Mouse (Mus musculus): ENCODE results near the gene Gm49450. TPM values are rescaled to one million over a fixed set of nuclear protein-coding genes. Genes with fewer than 3 reads are reported as not detected.
"Not testable (repeated sequence)": the region's sequence is repeated elsewhere in the genome, so short reads cannot be mapped to it uniquely, and the experiment has no call there.

The Gm49450 gene
- polyA plus RNA-seq, 1 experiment from 2014 or later: not detected

DNA sequence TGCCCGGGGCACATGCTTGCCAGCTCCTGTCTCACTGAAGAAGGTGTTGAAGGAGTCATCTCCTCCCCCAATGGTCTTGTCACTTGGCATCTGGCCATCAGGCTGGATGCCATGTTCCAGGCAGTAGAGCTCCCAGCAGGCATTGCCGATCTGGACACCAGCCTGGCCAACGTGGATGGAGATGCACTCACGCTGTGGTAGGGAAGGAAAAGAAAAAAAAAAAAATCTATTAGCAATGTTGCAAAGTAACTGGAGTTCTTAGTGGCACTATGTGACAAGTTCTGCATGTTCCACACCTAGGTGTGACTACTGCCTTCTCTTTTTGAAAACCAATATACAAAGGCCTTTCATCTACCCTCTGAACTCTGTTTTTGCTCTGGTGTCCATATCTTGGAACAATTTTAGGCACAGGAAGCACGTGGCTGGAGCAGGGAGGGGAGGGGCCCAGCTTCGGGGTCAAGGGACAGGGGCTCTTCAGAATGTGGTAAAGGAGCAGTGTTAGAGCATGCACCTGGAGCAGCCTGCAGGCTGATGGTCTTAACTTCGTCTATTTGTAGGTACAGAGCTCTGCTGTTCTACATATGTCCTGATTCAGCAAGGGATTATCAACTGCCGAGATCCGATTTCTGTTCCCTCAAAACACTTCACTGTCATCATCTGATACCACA, 20.2 kb downstream of the Gm49450 start:
- not testable (repeated sequence) for ATAC-seq (replicated peaks; ENCODE audit: insufficient number of reproducible peaks, insufficient read depth, low FRiP score, low read depth); H3K27me3 ChIP-seq; H3K9me3 ChIP-seq (replicated peaks); H3K36me3 ChIP-seq
- Histone ChIP-seq H3K4me1 (replicated peaks) (peaks cover 23% of the 10 kb centered on the region), H3K9ac (peak overlapping the region; percentile 97), H3K4me3 (peak overlapping the region; percentile 93), H3K4me2 (peak overlapping the region; percentile 93), H3K27ac (peak overlapping the region; percentile 100)
- 4% methylated on average over 8 of the region's 9 CpGs for WGBS

DNA sequence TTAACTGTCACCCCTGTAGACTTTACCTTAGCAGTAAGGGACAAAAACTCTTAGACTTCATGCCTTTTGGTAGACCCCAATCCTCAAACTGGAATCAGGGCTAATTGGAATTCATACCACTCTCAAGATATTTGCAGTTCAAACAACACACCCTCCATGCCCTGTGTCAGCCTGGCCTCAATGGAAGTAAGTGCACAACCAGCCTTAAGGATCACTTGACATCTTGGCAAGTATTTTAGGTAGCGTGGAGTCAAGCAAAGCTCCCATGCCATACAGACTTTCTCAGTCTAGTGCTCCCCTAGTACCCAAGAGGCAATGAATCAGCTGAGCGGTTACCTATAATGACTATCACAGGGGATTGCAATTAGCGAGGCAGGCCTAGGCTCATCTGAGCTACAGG, 22.4 kb downstream of the Gm49450 start:
- H3K9ac ChIP-seq: no peak overlapping the region
- H3K27me3 ChIP-seq: no peaks in the 10 kb centered on the region
- WGBS: 75% methylated on average over 3 of the region's 3 CpGs
- H3K4me3 ChIP-seq: no peak overlapping the region
- no peak for ATAC-seq (replicated peaks; ENCODE audit: insufficient number of reproducible peaks, insufficient read depth, low FRiP score, low read depth)
- peaks cover 23% of the 10 kb centered on the region for H3K4me1 ChIP-seq (replicated peaks)
- no peaks in the 10 kb centered on the region for H3K9me3 ChIP-seq (replicated peaks)
- no peak overlapping the region for H3K27ac ChIP-seq
- no peak overlapping the region for H3K4me2 ChIP-seq
- H3K36me3 ChIP-seq: peaks cover 6% of the 10 kb centered on the region

DNA sequence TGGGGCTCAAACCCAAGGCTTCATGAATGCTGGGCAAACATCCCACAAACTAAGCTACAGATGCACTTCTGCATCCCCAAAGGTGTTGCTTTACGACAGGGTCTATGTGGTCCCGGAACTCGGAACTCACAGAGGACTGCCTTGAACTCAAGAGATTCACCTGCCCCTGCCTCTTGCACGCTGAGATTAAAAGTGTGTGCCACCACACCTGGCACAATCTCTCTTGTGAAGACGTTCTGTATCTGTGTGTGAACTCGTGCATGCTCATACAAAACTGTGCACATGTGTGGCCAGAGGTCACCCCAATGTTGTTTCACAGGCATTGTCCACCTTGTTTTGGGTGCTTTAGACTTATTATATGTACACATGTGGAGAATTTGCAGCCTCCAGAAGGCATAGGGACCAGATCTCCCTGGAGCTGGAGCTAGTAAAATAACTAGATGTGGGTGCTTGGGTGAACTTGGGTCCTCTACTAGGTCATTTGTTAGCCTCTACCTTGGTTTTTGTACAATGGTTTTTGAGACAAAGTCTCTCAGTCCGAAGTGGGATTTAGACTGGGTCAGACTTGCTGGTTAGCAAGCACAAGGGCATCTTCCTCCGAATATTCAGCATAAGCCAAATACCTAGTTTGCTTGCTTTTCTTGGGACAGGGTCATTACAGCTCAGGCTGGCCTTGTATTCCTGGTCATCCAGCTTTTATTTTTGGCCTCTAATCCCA, 23.2 kb downstream of the Gm49450 start:
- H3K4me3 ChIP-seq: no peak overlapping the region
- no peaks in the 10 kb centered on the region for H3K27me3 ChIP-seq
- H3K9ac ChIP-seq: no peak overlapping the region
- no peaks in the 10 kb centered on the region for H3K9me3 ChIP-seq (replicated peaks)
- peak overlapping the region; percentile 22; the same call in 1 of the 2 replicates for H3K27ac ChIP-seq
- ATAC-seq (replicated peaks; ENCODE audit: insufficient number of reproducible peaks, insufficient read depth, low FRiP score, low read depth): no peak
- H3K36me3 ChIP-seq: peaks cover 6% of the 10 kb centered on the region
- no peak overlapping the region for H3K4me2 ChIP-seq
- 52% methylated on average over 8 of the region's 8 CpGs for WGBS
- peaks cover 15% of the 10 kb centered on the region for H3K4me1 ChIP-seq (replicated peaks)

DNA sequence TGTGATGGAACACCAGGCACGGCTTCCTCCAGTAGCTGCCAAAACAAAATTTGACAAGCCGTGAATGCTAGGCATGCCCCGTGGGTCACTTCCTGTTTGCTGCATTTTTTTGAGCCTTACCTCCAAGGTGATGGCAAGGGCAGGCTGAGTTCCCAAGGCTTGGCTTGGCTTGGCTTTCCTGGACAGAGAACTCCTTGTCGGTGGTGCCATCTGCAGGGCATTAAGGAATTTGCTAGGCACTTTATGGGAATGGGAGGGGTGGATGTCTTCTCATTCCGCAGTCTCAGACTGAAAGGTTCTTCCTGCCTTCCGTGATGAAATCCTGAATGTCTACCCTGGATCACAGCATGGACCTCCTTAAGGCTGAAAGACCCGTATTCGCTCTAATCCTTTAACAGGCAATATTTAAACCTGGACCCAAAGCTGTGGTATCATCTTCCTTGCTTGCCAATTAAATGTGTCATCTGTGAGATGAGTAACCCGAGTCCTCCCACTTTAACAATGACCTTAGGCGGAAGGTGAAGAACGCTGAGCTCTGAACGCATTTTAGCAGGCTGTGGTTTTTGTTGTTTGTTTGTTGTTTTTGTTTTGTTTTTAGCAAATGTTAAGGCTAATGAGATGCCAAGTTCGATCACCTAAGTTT, 24.6 kb downstream of the Gm49450 start:
- peaks cover 6% of the 10 kb centered on the region for H3K36me3 ChIP-seq
- no peak overlapping the region for H3K9ac ChIP-seq
- no peaks in the 10 kb centered on the region for H3K27me3 ChIP-seq
- no peak overlapping the region for H3K4me3 ChIP-seq
- H3K9me3 ChIP-seq (replicated peaks): no peaks in the 10 kb centered on the region
- H3K4me2 ChIP-seq: no peak overlapping the region
- H3K4me1 ChIP-seq (replicated peaks): peaks cover 11% of the 10 kb centered on the region
- WGBS: 16% methylated on average over 13 of the region's 13 CpGs
- ATAC-seq (replicated peaks; ENCODE audit: insufficient number of reproducible peaks, insufficient read depth, low FRiP score, low read depth): peak; percentile 70
- H3K27ac ChIP-seq: peak overlapping the region; percentile 54

DNA sequence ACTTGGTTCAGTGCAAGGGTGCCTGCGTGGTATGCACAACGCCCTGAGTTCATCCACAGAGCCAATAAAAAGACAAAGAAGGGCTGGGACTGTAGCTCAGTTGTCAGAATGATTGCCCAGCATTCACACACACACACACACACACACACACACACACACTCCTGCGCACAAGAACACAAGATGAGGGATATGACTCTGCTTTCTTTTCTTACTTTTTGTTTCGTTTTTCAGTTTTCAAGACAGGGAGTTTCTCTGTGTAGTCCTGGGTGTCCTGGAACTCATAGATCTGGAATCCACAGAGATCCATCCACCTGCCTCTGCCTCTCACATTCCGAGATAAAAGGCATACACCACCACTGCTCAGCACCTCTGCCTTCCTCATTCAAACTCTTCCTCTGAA, 25.8 kb downstream of the Gm49450 start:
- no peak overlapping the region for H3K9ac ChIP-seq
- H3K4me3 ChIP-seq: no peak overlapping the region
- no peak overlapping the region for H3K27ac ChIP-seq
- H3K4me2 ChIP-seq: no peak overlapping the region
- no peak for ATAC-seq (replicated peaks; ENCODE audit: insufficient number of reproducible peaks, insufficient read depth, low FRiP score, low read depth)
- 77% methylated on average over 5 of the region's 5 CpGs for WGBS
- H3K27me3 ChIP-seq: no peaks in the 10 kb centered on the region
- H3K36me3 ChIP-seq: peaks cover 6% of the 10 kb centered on the region
- H3K9me3 ChIP-seq (replicated peaks): no peaks in the 10 kb centered on the region
- peaks cover 7% of the 10 kb centered on the region for H3K4me1 ChIP-seq (replicated peaks)

DNA sequence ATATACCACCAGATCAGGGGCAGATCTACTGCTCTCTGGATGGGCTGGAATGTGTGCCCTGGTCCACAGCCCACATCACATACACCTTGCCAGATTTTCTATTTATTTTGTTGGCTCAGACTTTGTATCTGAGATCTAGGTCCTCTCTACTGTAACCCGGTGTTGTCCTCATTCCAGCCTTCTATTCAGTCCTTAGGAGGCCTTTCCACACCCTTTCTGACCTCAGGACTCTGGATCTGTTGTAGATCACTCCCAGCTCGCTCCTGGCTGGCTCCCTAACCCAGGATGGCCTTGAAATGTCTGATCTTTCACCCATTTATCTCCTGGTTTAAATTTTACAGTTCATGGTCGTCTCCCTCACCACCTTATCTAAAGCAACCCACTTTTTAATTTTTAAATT, 28.7 kb downstream of the Gm49450 start:
- no peaks in the 10 kb centered on the region for H3K27me3 ChIP-seq
- H3K27ac ChIP-seq: no peak overlapping the region
- peaks cover 2% of the 10 kb centered on the region; the same call in 1 of the 2 replicates for H3K4me1 ChIP-seq (replicated peaks)
- no peaks in the 10 kb centered on the region for H3K9me3 ChIP-seq (replicated peaks)
- no peak overlapping the region for H3K4me3 ChIP-seq
- H3K4me2 ChIP-seq: no peak overlapping the region
- 56% methylated on average over 3 of the region's 3 CpGs for WGBS
- no peak overlapping the region for H3K9ac ChIP-seq
- H3K36me3 ChIP-seq: no peaks in the 10 kb centered on the region
- ATAC-seq (replicated peaks; ENCODE audit: insufficient number of reproducible peaks, insufficient read depth, low FRiP score, low read depth): no peak

DNA sequence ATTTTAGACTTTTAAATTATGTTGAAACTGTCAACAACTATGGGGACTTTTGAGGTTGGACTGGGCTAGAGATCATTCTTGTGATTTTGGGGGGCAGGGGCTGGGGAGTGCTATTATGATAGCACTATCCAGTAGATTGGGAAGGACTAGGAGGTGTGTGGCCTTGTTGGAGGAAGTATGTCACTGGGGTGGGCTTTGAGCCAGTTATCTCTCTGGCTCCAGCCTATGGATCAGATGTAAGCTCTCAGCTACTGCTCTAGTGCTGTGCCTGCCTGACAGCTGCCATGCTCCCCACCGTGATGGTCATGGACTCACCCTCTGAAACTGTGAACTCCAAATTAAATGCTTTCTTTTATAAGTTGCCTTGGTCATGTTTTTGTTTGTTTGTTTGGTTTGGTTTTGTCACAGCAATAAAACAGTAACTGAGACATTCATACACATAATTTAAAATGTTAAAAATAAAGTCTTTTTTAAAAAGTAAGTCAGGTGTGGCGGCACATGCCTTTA, 30.3 kb downstream of the Gm49450 start:
- 77% methylated on average over 2 of the region's 2 CpGs for WGBS
- Histone ChIP-seq H3K4me2 (no peak overlapping the region), H3K9ac (no peak overlapping the region), H3K27me3 (no peaks in the 10 kb centered on the region), H3K9me3 (replicated peaks) (no peaks in the 10 kb centered on the region), H3K4me1 (replicated peaks) (peaks cover 5% of the 10 kb centered on the region), H3K27ac (no peak overlapping the region), H3K36me3 (no peaks in the 10 kb centered on the region), H3K4me3 (no peak overlapping the region)
- no peak for ATAC-seq (replicated peaks; ENCODE audit: insufficient number of reproducible peaks, insufficient read depth, low FRiP score, low read depth)

DNA sequence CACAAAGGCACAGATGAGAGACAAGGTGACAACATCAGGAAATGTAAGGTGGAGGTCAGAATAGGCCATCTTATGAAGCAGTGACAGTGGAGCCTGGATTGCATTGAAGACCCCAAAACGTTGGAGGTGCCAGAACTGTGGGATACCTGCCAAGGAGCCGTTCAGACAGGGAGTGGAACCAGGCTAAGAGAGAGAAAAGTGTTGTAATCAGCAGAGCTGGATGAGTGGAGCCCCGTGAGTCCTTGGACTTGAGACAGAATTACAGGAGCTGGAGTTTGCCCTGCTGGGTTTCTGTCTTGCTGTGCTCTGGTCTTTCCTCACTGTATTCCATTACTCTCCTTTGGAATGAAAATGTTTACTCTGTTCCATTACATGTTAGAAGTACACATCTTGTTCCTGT, 30.8 kb downstream of the Gm49450 start:
- Histone ChIP-seq H3K4me2 (no peak overlapping the region), H3K27ac (no peak overlapping the region), H3K36me3 (no peaks in the 10 kb centered on the region), H3K4me1 (replicated peaks) (peaks cover 5% of the 10 kb centered on the region), H3K9me3 (replicated peaks) (no peaks in the 10 kb centered on the region), H3K27me3 (no peaks in the 10 kb centered on the region), H3K4me3 (no peak overlapping the region), H3K9ac (no peak overlapping the region)
- no peak for ATAC-seq (replicated peaks; ENCODE audit: insufficient number of reproducible peaks, insufficient read depth, low FRiP score, low read depth)
- WGBS: 41% methylated on average over 3 of the region's 3 CpGs

DNA sequence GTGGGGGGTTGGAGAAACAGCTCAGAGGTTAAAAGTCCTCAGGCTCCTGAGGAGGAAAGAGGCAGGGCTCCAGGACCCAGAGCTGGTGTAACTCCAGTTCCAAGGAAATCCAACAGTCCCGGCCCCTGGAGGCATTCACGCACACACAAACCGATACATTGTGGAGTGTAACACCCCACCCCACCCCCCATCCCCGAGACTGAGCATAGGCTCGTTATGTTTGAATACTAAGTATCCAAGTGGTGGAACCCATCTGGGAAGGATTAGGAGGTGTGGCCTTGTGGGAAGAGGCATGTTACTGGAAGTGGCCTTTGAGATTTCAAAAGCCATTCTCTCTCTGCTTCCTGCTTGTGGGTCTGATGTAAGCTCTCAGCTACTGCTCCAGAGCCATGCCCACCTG, 31.8 kb downstream of the Gm49450 start:
- H3K9me3 ChIP-seq (replicated peaks): no peaks in the 10 kb centered on the region
- H3K27ac ChIP-seq: no peak overlapping the region
- ATAC-seq (replicated peaks; ENCODE audit: insufficient number of reproducible peaks, insufficient read depth, low FRiP score, low read depth): no peak
- H3K4me3 ChIP-seq: no peak overlapping the region
- H3K27me3 ChIP-seq: no peaks in the 10 kb centered on the region
- H3K9ac ChIP-seq: no peak overlapping the region
- peaks cover 11% of the 10 kb centered on the region for H3K4me1 ChIP-seq (replicated peaks)
- WGBS: 83% methylated on average over 5 of the region's 5 CpGs
- H3K36me3 ChIP-seq: no peaks in the 10 kb centered on the region
- H3K4me2 ChIP-seq: no peak overlapping the region

DNA sequence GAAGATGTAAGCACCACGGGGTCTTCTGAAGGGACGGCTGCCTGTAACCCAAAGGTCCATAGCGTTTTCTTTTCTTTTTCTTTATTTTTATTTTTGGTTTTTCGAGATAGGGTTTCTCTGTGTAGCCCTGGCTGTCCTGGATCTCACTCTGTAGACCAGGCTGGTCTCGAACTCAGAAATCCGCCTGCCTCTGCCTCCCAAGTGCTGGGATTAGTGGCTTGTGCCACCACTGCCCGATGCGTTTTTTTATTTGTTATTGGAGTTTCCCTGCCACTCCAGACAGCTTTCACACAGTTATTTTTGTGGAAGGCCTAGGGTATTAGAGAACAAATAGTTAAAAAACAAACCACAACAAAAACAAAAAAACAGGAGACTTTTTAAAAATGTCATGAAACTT, 34.9 kb downstream of the Gm49450 start:
- Histone ChIP-seq H3K9ac (peak overlapping the region; percentile 53), H3K4me3 (peak overlapping the region; percentile 84), H3K27ac (peak overlapping the region; percentile 71), H3K4me1 (replicated peaks) (peaks cover 26% of the 10 kb centered on the region), H3K4me2 (peak overlapping the region; percentile 62)
- H3K9me3 ChIP-seq (replicated peaks); ATAC-seq (replicated peaks; ENCODE audit: insufficient number of reproducible peaks, insufficient read depth, low FRiP score, low read depth); H3K36me3 ChIP-seq; H3K27me3 ChIP-seq: not testable (repeated sequence)
- 16% methylated on average over 8 of the region's 8 CpGs for WGBS
